Mouse (Mus musculus) frontal cortex, adult (tissue): ENCODE measurements around the gene Dus3l.

Source experiments
- ATAC-seq: cut with Nextera tagmentation; 2 replicates; pipeline ENCODE4 v1.9.2; 2017; ENCODE audit warnings: mild to moderate bottlenecking, moderate library complexity, mixed read lengths; ENCODE audit not compliant: low TSS enrichment

Gene Dus3l

DNA sequence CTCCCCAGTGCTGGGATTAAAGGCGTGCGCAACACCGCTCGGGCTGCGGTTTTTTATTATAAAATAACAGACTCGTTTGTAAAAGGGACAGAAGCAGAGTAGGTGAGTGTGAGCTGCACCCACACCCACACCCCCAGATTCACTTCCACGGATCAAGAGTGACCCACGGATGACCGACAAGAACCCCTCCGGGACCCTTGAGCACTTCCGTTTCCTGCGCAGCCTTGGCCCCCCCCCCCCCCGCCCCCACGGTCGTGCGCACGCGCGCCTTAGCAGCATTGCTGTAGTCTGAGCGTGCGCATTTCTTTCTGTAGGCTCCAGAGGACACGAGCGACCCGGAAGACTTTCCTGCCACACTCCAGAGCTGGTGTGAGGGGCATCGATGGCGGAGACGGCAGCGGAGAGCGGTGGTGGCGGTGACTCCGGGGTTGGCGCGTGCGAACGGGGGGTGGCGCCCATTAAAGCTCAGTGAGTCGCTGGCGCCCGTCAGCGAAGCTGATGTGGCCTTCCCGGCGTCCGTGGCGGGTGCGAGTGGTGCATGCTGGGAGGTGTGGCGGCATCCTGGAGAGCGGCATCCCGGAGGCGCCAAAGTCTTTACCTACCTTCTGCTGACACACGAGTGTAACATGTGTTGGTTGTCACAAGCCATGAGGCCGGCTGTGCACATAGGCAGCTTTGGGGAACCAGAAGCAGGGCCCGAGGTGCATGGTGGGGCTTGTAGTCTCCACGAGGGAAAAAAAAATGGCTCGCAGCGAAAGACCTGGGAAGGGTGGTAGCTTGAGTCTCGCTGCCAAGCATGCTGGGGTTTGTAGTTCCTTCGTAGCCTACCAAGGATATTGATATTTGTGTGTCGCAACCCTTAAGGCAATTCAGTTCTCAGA, at the start of gene Dus3l:
Gene Dus3l, plus strand, starts transcription at position 284 of the 881 bp plus-strand sequence.
- ATAC-seq = peak; percentile 77

DNA sequence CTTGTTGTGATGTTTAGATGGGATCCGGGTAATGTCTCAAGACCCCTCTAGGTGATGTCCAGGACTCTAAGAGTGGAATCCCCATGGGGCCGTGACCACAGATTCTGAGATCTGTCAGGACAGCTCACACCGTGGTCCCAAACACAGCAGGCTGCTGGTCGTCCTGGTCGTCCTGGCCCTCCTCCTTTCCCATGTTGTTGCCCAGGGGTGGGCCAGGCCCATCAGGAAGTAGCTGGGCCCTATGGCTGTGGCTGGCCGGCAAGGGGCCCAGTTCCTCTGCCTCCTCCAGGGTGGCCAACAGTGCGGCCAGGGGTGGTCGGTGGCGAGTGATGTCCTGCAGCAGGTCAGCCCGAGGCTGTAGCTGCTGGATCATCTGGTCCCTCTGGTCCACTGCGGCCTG, 49.2 kb upstream of the Dus3l start:
- ATAC-seq = no peak

DNA sequence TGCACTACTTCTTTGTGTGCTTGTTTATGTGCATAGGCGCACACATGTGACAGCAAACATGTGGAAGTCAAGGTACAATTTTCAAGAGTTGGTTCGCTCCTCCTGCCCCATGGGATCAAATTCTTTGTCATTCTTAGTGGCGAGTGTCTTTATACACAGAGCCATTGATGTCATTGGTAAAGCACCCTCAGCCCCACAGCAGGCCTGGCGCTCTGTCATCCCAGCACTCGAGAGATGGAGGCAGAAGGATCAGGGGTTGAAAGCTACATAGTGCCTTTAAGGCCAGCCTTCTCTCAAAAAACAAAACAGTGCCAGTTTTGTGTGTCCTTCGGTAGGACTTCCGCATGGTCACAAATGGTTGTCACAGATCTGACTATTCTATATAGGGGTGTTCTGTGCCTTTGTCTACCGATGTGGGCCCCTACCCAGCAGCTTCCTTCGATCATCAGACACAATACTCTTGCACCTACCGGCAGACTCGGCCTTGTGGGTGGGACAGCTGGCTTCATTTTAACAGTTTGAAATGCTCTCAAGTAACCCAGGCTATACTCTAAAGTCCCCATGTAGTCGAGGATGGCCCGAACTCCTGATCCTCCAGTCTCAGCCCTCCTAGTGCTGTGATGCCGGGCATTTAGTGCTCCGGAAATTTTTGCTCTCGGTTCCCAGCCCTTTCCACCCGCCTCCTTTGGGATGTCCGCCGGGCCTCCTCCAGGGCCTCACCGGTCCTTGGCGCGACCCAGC, 48.5 kb upstream of the Dus3l start:
- ATAC-seq = no peak; the same call in 1 of the 2 replicates

- ATAC-seq = peak; percentile 84
Observed at GRCm38 (mm10) chr17:56716655-56717362, 47.7 kb upstream of the Dus3l start.

GRCm38 (mm10) chr17:56717363-56718058, 47.0 kb upstream of the Dus3l start, which contains the start of the genes Ndufa11 and Vmac:
Ndufa11 (plus strand) TSS chr17:56717767.
Vmac (minus strand) TSS chr17:56718022.
- peak; percentile 62 for ATAC-seq

- ATAC-seq = no peak
Observed at GRCm38 (mm10) chr17:56722441-56722840, 42.1 kb upstream of the Dus3l start.

DNA sequence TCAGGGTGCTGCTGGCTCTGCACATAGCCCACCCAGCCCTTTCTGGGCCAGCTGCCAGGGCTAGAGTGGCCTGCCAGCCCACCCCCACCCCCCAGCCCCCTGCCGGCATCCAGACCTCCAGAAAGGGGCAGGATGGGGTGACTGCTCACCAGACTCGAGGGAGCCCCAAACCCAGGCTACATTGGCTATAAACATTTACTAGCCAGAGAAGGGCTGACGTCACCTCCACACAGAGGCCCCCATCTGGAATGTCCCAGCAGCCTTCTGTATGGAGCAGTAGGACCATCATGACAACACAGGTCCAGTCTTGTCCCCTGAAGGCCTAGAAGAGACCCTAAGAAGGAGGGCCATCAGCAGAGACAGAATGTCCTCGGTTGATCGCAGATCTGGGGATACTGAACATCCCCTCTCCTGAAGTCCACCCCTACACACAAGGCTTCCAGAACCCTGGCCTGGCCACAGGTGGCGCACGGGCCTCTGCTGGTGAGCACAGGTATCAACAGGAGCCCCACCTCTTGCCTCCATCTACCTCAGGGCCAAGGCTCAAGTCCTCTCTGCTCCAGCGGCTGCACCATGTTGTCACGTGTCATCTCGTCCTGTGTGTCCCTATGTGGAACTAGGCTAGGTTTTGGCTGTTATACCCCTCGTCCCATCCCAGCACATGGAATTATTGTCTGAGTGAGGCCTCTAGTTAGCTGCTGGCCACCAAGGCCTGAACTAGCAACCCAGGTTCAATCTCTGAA, 41.0 kb upstream of the Dus3l start:
- ATAC-seq = no peak

- ATAC-seq = no peak
Observed at GRCm38 (mm10) chr17:56727029-56727649, 37.4 kb upstream of the Dus3l start.

DNA sequence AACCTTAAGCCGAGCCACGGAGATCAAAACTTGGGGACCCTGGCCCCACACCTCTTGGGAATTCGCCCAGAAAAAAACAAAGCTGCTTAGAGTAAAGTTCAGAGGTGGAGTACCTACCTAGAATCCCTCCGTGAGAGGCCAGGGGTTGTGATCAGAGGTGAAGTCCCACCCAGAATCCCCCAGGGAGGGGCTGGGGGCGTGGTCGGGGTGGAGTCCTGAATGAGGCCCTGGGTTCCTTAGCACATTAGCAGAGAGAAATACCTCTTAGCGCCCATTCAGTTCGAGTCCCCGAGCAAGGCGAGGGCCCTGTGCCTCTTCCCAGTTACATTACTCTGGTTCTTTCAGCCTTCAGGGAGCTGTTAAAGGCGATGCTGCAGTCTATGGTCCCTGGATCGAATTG, 36.9 kb upstream of the Dus3l start:
- no peak for ATAC-seq

DNA sequence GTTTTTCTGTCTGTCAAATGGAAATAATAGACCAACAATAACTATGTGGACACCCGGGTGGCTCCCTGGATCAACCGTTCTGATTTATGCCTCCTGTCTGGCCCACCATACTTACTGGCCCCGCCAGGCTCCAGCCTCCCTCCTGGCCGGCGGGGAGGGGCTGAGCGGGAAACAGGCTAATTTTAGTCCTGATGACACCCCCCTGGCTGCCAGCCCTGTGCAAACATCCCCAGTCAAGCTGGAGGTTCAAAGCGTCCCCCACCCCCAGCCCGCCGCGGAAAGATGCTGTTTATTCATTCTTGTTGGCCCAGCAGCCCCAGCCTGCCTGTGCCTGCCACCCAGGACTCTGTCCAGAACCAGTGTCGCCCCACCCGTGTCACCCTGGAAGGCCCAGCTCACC, 36.4 kb upstream of the Dus3l start:
- ATAC-seq = no peak

- 0 out of 2 replicates have a peak, but pooled peaks have one; percentile 32 for ATAC-seq
Observed at GRCm38 (mm10) chr17:56729151-56729550, 35.4 kb upstream of the Dus3l start.

GRCm38 (mm10) chr17:56729656-56730055, 34.9 kb upstream of the Dus3l start:
- ATAC-seq = no peak

DNA sequence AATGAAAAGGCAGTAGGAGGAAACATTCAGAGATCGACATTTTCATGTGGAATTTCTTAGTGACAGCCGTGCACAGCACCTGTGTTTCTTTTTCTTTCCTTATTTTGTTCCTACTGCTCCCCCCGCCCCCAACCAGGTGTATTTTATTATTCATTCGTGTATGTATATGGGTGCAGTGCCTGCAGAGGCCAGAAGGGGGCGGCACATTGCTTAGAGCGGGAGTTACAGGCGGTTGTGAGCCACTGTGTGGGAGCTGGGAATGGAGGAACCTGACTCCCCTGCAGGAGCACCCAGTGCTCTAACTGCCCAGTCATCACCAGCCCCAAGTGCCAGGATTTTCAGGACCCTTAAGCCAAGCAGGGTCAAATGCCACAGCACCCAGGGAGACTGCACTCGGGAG, 28.0 kb upstream of the Dus3l start:
- no peak for ATAC-seq

- no peak for ATAC-seq
Observed at GRCm38 (mm10) chr17:56738221-56738620, 26.3 kb upstream of the Dus3l start.

DNA sequence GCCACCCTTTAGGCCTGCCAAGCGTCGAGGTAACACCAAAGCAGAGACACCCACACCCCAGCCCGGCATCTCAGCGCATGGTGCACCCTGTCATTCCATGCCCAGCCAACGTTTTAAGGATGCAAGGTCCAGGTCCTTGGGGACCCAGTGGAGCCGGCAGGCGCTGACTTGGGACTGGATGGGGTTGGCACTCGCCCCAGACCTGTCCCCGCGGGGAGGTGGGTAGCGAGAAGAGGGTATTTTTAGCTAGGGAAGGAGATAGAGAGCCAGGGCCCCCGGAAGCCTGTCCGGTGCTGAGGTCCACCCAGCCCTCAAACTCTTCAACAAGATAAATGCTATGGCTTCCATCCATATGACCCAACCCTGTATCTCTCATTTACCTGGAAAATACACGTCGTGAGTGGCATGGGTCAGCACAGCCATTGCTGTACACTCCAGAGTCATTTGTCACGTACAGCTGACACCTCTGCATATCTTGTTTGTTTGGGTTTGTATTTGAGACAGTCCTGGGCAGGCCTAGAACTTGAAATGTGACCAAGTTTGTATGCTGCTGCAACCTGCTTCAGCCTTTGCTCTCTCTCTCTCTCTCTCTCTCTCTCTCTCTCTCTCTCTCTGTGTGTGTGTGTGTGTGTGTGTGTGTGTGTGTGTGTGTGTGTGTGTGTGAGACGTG, 24.3 kb upstream of the Dus3l start:
- no peak for ATAC-seq

DNA sequence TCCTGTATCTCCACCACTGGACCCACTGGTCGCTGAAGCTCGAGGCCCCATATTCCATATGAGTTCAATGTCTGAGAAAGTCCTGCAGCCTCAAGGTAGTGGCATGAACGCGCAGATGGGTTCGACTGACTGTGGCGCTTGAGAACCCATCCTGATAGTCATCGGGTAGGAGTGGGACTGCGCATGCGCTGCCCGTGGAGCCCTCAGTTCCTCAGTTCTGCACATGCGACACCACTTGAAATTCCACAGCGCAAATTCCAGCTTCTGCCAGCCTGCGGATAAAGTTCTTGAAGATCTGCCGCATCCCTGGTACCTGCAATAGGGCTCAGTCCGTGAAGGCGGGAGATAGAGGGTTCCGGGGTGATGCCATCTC, 23.8 kb upstream of the Dus3l start:
- ATAC-seq = no peak

GRCm38 (mm10) chr17:56744173-56744572, 20.4 kb upstream of the Dus3l start:
- no peak for ATAC-seq

- ATAC-seq = peak; percentile 65; the same call in 1 of the 2 replicates
Observed at GRCm38 (mm10) chr17:56751404-56752072, 13.0 kb upstream of the Dus3l start.

DNA sequence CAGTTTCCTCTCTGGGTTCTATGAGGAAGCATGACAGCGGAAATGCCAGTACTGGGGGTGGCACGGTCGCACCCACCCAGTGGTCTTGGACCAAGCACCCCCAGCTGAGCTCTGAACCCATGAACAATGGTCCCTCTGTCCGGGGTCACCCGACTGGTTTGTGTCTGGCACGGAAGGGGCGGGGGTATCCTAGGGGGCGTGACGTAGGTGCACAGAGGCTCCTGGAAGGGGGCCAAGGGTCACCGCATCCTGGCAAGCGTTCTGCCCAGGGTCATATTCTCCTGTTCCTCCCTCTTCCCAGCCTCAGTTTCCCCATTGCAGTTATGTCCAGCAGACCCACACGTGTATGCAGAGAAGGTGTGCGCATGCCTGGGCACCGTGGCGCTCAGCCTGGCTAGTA, 11.1 kb upstream of the Dus3l start:
- ATAC-seq = no peak
